Mouse (Mus musculus) E14TG2a.4 (cell line): ENCODE results near the gene Lrrk1.

Experiments used
- H3K27me3 ChIP-seq: 2 replicates; pipeline ENCODE4 v1.6.1; 2014; ENCODE audit warnings: low read length, control low read depth; ENCODE audit not compliant: insufficient read depth
- H3K36me3 ChIP-seq: 2 replicates; pipeline ENCODE4 v1.6.1; 2014; ENCODE audit warnings: low read length, control low read depth; ENCODE audit not compliant: insufficient read depth
- H3K4me1 ChIP-seq: replicated peaks from 2 replicates; pipeline ENCODE4 v1.6.1; 2014; ENCODE audit warnings: low read depth, low read length, control low read depth
- H3K4me3 ChIP-seq: replicated peaks from 2 replicates; pipeline ENCODE4 v1.5.1; 2014; ENCODE audit warnings: mild to moderate bottlenecking, low read length
- H3K9me3 ChIP-seq: 2 replicates; pipeline ENCODE4 v1.6.1; 2014; ENCODE audit warnings: low read length, control low read depth
- CTCF ChIP-seq: conservative IDR thresholded peaks from 2 replicates; pipeline ENCODE4 v1.5.1; 2014; ENCODE audit warnings: low read length
- NANOG ChIP-seq: IDR thresholded peaks from 2 replicates; pipeline ENCODE4 v1.6.1; 2014; ENCODE audit warnings: borderline replicate concordance, low read length, mixed read lengths
- POU5F1 ChIP-seq: IDR thresholded peaks from 2 replicates; pipeline ENCODE4 v1.6.1; 2014; ENCODE audit warnings: low read length, borderline replicate concordance

Gene Lrrk1

DNA sequence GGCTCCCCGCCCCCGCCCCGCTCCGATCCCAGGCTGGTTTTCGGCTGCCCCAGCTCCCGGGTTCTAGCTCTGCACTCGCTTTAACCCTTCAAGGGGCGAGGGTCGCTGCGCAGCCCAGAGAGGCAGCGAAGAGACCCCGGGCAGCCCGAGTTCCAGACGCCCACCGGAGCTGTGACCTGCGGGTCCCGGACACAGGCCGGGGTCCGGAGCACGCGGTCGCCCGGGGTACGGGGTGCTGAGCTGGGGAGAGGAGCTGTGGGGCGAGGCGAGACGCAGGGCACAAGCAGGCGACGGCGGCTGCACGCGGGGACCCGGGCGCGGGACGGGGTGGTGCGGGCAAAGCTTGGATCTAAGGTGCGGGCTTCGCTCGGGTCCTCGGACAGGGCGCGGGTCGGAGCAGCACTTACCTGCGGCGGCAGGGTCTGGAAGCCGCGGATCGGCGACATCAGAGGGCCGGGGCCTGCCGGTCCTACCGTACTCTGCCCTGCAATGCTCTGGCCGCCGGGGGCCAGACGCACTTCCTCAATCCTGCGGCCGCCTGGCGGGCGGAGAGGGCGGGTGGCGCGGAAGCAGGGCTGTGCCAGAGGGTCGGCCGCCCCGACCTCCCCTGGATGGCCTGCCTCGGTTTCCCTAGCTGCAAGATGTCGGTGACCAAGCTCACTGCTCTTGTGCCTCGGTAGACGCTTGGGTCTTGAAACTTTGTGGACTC is at the start of gene Lrrk1:
Gene Lrrk1, minus strand, starts transcription at position 538 of the 709 bp plus-strand sequence.
- H3K4me3 ChIP-seq = peak within 1 kb of the TSS; percentile 78
- no peak for TF ChIP-seq CTCF
- TF ChIP-seq NANOG = no peak
- TF ChIP-seq POU5F1 = no peak
- peaks cover 50% of the 10 kb centered on the region for H3K27me3 ChIP-seq
- H3K4me1 ChIP-seq = peaks cover 8% of the 10 kb centered on the region; the same call in 1 of the 2 replicates
- no peaks in the 10 kb centered on the region for H3K36me3 ChIP-seq
- H3K9me3 ChIP-seq = no peaks in the 10 kb centered on the region

DNA sequence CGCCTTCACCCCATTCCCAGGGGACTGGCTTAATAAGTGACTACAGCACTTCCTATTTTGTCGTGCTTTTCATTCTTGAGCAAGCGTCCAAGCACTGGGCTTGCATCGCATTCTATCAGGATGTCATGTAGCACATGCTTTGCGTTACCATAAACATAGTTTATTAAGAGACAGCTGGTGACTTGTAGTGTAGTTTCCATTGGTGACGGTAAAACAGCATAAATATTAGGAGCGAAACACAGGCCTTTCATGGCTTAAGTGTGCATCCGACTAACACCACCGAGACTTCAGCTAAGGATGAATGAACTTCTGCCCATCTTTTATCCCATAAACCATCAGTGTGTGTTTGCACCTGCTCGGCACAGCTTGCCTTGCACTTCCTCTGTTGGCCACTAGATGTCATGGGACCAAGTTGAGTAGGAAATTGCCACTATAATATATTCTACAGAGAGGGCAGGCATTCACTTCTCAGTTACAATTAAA is 46.3 kb upstream of the Lrrk1 start:
- H3K4me1 ChIP-seq = peaks cover 3% of the 10 kb centered on the region; the same call in 1 of the 2 replicates
- no peaks in the 10 kb centered on the region for H3K9me3 ChIP-seq
- no peak overlapping the region for H3K4me3 ChIP-seq
- H3K36me3 ChIP-seq = no peaks in the 10 kb centered on the region
- peaks cover 9% of the 10 kb centered on the region for H3K27me3 ChIP-seq
- TF ChIP-seq CTCF (peak; percentile 99), NANOG (no peak), POU5F1 (no peak)

DNA sequence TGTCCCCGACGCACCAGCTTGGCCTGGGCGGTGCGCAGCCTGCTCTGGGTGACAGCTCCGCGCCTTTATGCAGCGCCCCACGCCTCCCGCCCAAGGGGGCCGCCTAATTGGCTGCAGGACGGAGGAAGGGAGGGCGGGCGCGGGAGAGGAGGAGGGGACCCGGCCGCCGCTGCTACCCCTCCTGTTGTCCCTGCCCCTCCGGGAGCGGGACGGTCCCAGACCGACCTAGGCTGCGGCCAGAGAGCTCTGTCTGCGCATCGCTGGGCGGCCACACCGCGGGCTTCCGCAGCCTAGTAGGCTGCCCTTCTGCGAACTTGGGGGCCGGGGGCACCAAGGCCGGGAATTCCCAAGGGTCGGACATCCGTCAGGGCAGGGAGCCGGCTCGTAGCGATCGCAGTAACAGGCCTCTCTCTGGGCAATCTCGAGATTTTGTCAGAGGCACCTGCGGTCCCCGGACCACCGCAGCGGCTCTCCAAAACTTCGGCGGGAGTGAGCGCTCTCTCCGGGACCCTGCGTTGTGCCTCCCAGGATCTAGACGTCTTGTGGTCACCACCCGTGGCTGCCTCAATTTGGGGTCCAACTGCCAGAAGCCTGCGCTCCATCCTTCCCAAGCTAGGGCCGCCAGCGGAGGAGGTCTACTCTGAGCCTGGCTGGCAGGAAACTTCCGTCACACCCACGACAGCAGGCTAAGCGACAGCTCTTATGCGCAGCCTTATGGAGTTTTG is 39.4 kb upstream of the Lrrk1 start, which contains the start of gene Aldh1a3:
Gene Aldh1a3, minus strand, starts transcription at position 81 of the 725 bp plus-strand sequence.
- Histone ChIP-seq H3K36me3 (no peaks in the 10 kb centered on the region), H3K4me1 (peaks cover 22% of the 10 kb centered on the region), H3K9me3 (no peaks in the 10 kb centered on the region), H3K27me3 (peaks cover 64% of the 10 kb centered on the region), H3K4me3 (peak within 1 kb of the TSS; percentile 79)
- no peak for TF ChIP-seq POU5F1
- no peak for TF ChIP-seq NANOG
- no peak for TF ChIP-seq CTCF

DNA sequence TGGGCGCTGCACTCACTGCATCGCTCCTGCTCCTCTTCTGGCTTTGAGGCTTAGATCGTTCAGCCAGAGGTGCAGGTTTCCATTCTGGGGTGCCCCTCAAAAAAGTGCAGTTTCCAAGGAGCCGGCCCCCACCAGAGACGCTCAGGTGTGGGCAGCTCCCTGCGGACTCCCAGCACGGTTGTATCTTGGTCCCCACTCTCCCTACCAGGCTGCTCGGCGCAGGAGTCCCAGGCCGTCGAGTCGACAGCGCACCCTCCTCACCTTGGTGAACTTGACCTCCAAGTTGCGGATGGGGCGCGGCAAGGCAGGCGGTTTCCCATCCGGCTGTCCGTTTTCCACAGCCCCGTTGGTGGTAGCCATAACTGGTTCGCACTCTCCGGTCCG is 38.9 kb upstream of the Lrrk1 start:
- Histone ChIP-seq H3K4me1 (peaks cover 22% of the 10 kb centered on the region), H3K4me3 (peak overlapping the region; percentile 79), H3K27me3 (peaks cover 64% of the 10 kb centered on the region), H3K9me3 (no peaks in the 10 kb centered on the region), H3K36me3 (no peaks in the 10 kb centered on the region)
- TF ChIP-seq CTCF (no peak), NANOG (no peak), POU5F1 (no peak)

DNA sequence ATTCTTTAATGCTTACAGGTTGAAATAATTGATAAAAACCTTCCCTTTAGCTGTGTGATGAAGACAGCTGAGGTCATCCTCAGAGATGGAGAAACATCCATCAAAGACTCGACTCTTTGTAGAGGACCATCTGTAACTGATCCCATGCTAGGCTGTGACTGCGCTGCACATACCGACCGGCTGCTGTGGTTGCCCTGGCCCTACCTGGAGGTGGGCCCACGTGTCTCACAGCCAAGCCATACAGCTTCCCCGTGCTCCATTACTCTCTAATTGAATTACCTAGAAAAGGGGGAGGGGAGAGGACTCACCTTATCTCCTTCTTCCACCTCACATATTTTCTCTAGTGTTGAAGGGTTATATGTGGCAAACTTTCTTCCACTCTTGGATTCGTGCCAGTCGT is 33.8 kb upstream of the Lrrk1 start:
- no peak for TF ChIP-seq NANOG
- no peak for TF ChIP-seq CTCF
- no peak for TF ChIP-seq POU5F1
- H3K36me3 ChIP-seq = no peaks in the 10 kb centered on the region
- H3K4me1 ChIP-seq = peaks cover 5% of the 10 kb centered on the region; the same call in 1 of the 2 replicates
- H3K4me3 ChIP-seq = no peak overlapping the region
- H3K9me3 ChIP-seq = no peaks in the 10 kb centered on the region
- peaks cover 42% of the 10 kb centered on the region for H3K27me3 ChIP-seq

DNA sequence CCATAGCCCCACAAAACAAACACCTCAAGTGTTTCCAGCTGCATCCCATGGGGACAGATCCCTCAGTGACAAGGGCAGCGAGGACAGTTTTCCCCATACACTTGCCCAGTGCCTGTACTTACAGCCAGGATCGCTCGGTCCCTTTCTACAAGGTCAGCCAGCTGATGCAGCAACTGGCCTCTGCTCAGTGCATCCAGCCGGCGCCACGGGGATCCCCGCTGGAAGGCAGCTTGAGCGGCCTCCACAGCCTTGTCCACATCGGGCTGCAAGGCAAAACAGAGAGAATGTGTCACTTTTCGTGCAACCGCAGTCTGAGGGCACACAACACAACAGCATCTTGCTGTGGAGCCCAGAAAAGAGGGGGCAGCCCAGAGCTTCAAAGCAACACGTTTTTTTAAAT is 30.8 kb upstream of the Lrrk1 start:
- Histone ChIP-seq H3K4me3 (no peak overlapping the region), H3K4me1 (no peaks in the 10 kb centered on the region), H3K9me3 (no peaks in the 10 kb centered on the region), H3K27me3 (peaks cover 16% of the 10 kb centered on the region), H3K36me3 (no peaks in the 10 kb centered on the region)
- TF ChIP-seq POU5F1 (no peak), NANOG (no peak), CTCF (no peak)

DNA sequence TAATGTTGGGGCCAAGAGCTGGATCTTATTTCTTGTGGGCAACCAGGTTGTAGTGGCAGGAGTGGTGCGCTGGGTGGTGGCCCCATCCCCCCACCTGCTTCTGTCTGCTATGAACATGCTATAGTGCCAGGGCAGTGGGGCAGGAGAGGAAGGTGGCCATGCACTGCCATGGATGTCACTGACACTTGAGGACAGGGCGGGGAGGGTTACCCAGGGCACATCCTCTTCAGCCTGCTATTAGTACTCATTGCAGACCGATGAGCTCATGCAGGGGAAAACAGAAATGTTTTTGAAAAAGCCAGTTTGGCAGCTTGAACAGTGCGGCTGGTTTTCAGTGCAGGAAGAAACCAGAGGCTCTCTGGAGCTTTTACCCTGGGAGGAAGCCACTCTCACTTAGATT is 28.7 kb upstream of the Lrrk1 start:
- Histone ChIP-seq H3K36me3 (no peaks in the 10 kb centered on the region), H3K4me1 (no peaks in the 10 kb centered on the region), H3K4me3 (no peak overlapping the region), H3K9me3 (no peaks in the 10 kb centered on the region), H3K27me3 (peaks cover 14% of the 10 kb centered on the region)
- no peak for TF ChIP-seq NANOG
- no peak for TF ChIP-seq POU5F1
- TF ChIP-seq CTCF = no peak

DNA sequence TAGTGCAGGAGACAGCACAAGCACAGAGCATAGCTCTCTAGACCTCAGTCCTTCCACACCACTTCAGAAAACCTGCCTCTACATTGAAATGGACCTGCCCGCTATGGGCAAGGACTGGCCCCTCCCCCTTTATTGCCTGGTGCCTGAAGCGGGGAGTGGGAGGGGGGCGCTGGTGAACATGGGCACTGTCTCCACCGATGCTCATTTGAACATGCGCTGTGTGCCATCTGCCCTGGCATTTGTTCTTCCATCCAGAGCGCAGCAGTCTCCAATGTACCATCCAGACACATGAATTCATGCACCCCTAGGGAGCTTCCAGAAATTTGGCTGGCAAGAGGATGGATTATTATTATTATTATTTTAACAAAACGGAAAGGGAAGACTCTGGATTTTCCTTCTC is 24.9 kb upstream of the Lrrk1 start:
- no peaks in the 10 kb centered on the region for H3K36me3 ChIP-seq
- H3K27me3 ChIP-seq = peaks cover 5% of the 10 kb centered on the region
- no peaks in the 10 kb centered on the region for H3K9me3 ChIP-seq
- H3K4me3 ChIP-seq = no peak overlapping the region
- TF ChIP-seq CTCF (no peak), POU5F1 (no peak), NANOG (no peak)
- no peaks in the 10 kb centered on the region for H3K4me1 ChIP-seq
